Mouse (Mus musculus) myocyte (in vitro differentiated cells): ENCODE measurements around the gene St8sia1.
"Not testable (repeated sequence)": the region's sequence is repeated elsewhere in the genome, so short reads cannot be mapped to it uniquely, and the experiment has no call there.

Experiments used
- CEBPB ChIP-seq: IDR thresholded peaks from 2 replicates; pipeline ENCODE4 v1.6.1; 2011; ENCODE audit warnings: mild to moderate bottlenecking, moderate library complexity; ENCODE audit not compliant: poor library complexity, insufficient read depth, severe bottlenecking
- E2F4 ChIP-seq: IDR thresholded peaks from one replicate; pipeline ENCODE4 v1.6.1; 2011; ENCODE audit warnings: mild to moderate bottlenecking, control low read depth, moderate library complexity; ENCODE audit not compliant: insufficient read depth
- MAX ChIP-seq: IDR thresholded peaks from one replicate; pipeline ENCODE4 v1.6.1; 2011; ENCODE audit warnings: low read depth, mild to moderate bottlenecking, control low read depth
- MYOD1 ChIP-seq, 3 experiments: IDR thresholded peaks; one replicate each; pipeline ENCODE4 v1.6.1; 2011; ENCODE audit warnings: control low read depth in 2 of 3, low read depth in 2 of 3, mild to moderate bottlenecking in 2 of 3, moderate library complexity in 1 of 3; ENCODE audit not compliant: insufficient read length in 2 of 3, control insufficient read depth in 1 of 3
- MYOG ChIP-seq, 3 experiments: IDR thresholded peaks; one replicate each; pipeline ENCODE4 v1.6.1; 2011; ENCODE audit warnings: control low read depth in 2 of 3, low read depth in 2 of 3, mild to moderate bottlenecking in 2 of 3; ENCODE audit not compliant: insufficient read length in 2 of 3, control insufficient read depth in 1 of 3, insufficient read depth in 1 of 3
- POLR2A ChIP-seq: IDR thresholded peaks from one replicate; pipeline ENCODE4 v1.6.1; 2011; ENCODE audit warnings: low read depth, mild to moderate bottlenecking, control low read depth, moderate library complexity; ENCODE audit not compliant: insufficient read length
- SRF ChIP-seq: IDR thresholded peaks from one replicate; pipeline ENCODE4 v1.6.1; 2011; ENCODE audit warnings: low read depth; ENCODE audit not compliant: control insufficient read depth, insufficient read length
- TCF12 ChIP-seq: IDR thresholded peaks from one replicate; pipeline ENCODE4 v1.6.1; 2011; ENCODE audit warnings: mild to moderate bottlenecking, control low read depth; ENCODE audit not compliant: poor library complexity, insufficient read depth, severe bottlenecking
- TCF3 ChIP-seq: IDR thresholded peaks from one replicate; pipeline ENCODE4 v1.6.1; 2011; ENCODE audit warnings: low read depth, control low read depth; ENCODE audit not compliant: insufficient read length
- USF1 ChIP-seq: IDR thresholded peaks from one replicate; pipeline ENCODE4 v1.6.1; 2011; ENCODE audit warnings: low read depth, mild to moderate bottlenecking, control low read depth, moderate library complexity

DNA sequence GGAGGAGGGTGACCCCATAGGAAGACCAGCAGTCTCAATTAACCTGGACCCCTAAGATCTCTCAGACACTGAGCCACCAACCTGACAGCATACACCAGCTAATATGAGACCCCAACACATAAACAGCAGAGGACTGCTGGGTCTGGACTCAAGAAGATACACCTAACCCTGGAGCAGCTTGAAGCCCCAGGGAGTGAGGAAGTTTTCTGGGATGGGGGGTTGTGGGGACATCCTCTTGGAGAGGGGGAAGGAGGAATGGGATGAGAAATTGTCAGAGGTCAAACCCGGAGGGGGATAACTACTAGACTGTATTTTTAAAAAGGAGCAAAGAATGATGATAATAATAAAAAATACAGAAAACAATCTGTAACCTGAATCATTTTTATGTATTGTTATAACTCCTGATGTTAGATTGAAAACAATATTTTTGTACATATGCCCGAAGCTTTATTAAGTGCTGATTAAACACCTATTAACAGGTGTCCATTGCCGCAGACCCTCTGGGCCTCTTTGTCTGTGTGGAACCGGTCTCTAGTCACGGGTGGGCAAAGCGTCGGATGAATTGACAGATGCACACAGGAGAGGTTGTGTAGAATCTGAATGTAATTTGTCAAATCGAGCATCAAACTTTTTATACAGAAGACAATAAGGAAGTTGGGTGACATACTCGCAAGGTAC, 21.4 kb upstream of the St8sia1 start:
- TF ChIP-seq POLR2A; MAX; TCF12; E2F4; SRF; MYOG (IDR thresholded peaks at IDR 0.05; ENCODE audit: control insufficient read depth in 1 of 3, insufficient read depth in 1 of 3, insufficient read length in 2 of 3, low read depth in 2 of 3); USF1; CEBPB; TCF3; MYOD1 (IDR thresholded peaks at IDR 0.05; ENCODE audit: control insufficient read depth in 1 of 3, insufficient read length in 2 of 3, low read depth in 2 of 3): not testable (repeated sequence)
